Mouse (Mus musculus): Measurements from ENCODE around the gene Ciita.

The Ciita gene

DNA sequence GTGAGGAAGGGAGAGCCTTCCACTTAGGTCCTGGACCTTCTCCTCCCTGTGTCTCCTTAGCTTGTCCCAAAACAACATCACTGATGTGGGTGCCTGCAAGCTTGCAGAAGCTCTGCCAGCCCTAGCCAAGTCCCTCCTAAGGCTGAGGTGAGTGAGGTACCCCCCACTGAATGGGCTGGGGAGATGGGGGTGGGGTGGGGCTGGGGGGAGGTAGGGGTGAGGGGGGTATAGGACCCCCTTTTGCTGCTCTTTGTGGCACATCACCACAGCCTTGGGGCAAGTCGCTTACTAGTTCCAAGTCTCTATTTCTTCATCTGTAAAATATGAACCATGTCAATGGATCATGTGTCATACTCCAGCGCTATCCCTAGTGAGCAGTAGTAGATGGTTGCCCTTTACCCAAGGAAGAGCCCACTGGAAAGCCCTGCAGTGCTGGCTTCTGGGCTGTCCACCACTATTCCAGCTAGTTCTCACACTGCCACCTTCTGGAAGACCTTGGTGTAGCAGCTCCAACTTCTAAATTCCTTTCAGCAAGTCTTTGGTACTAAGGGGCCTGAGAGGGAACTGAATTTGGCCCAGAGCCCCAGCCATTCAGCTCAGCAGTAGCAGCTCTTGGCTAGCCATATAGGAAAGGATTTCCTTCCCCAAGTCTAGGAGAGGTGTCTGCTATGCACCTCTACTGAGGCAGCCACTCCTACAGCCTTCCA is 41.2 kb downstream of the Ciita start:
- peak; percentile 80 for DNase-seq (ENCODE audit: low read depth)

DNA sequence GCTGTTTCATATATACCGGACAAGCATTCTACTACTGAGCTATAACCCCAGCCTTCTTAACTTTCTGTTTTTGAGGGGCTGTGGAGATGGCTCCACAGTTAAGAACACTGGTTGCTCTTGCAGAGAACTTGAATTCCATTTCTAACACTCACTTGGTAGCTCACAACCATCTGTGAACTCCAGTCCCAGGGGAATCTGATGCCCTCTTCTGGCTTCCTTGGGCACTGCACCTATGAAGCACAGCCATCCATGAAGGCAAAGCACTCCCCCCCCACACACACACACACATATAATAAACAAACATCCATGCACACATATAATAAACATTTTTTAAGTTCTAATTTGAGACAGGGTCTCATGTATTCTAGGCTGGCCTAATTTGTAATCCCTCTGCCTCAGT is 43.0 kb downstream of the Ciita start:
- peak; percentile 72 for DNase-seq (ENCODE audit: low read depth)

DNA sequence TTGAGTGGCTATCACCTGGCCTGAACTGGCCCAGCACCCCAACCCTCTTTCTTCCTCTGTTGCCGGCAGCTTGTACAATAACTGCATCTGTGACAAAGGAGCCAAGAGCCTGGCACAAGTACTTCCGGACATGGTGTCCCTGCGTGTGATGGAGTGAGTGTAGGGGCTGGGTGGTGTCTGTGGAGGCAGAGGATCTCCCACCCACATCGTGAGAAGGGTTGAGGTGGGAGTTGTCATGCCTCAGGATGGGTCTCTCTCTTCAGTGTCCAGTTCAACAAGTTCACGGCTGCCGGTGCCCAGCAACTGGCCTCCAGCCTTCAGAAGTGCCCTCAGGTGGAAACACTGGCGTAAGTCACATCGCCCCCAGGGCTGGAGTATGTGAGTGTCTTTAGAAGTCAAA is 43.8 kb downstream of the Ciita start:
- no peak for DNase-seq (ENCODE audit: low read depth)

DNA sequence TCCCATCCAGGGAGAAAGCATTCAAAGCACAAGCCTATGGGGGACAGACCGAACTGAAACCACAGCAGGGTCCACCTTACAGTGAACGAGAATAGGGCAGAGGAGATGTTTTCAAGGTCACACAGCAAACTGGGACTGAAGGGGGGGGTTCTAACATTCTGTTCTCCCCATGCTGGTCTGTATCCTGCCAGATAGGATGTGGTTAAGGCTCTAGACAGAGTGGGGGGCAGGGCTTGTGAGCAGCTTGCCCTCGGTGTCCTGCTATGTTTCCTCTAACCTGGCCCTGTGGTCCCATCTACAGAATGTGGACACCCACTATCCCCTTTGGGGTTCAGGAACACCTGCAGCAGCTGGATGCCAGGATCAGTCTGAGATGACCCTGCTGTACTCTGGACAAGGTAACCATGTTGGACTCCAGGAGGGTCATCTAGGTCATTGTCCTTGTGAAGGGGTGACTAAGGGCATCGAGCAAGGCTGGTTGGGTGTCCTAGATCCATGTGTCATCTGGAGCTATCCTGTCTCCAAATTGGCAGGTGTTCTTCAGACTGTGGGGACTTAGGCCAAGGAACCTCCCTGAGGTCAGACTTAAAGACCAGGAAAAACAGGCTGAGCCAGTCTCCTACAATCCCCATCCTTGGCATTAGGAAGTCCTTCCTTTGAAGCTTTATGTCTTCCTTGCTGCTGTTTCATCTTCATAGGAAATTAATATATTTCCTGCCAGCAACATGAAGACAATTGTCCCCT is 45.2 kb downstream of the Ciita start:
- DNase-seq (ENCODE audit: low read depth): peak; percentile 37

DNA sequence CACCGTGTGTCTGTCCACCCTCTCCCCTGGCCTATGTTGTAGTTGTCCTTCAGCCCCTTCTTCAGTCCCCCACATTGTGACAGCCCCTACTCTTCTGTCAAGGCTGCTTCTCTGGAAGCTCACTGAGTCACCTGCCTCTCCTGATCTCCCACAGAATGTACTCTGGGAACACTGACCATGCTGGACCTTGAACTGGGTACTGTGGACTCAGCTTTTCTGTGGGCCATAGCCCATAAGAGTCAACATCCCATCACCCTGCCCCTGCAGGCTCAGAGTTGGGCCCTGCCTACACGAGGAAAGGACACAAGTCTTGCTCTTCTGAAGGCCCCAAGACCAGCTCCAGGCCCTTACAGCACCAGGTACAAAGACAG is 45.7 kb downstream of the Ciita start:
- no peak for DNase-seq (ENCODE audit: low read depth)

DNA sequence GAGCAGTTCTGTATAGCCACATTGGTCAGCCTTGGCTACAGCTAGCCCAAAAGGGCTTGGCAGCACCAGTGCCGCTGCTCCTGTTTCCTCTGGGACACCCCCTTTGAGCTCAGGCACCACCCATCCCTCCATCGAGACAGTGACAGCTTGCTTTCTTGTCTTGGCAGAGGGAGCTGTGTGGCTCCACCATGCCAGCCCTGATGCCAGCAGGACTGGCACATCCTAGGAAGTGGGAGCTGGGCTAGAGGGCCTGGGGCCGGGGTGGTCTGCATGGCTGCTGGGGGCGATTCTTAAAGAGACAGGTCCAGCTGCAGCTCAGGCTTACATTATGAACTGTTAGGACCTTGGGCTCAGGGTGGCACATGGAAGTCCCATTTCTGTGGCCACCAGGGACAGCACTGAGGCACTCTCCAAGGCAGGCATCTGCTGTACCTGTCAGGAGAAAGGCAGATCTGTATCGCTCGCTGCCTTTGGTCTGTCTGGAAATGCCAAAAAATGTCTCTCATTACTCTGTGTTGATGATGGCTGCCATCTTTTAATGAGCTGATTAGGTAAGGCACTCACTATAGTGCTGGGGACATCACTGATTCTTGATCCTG is 47.3 kb downstream of the Ciita start:
- no peak for DNase-seq (ENCODE audit: low read depth)

DNA sequence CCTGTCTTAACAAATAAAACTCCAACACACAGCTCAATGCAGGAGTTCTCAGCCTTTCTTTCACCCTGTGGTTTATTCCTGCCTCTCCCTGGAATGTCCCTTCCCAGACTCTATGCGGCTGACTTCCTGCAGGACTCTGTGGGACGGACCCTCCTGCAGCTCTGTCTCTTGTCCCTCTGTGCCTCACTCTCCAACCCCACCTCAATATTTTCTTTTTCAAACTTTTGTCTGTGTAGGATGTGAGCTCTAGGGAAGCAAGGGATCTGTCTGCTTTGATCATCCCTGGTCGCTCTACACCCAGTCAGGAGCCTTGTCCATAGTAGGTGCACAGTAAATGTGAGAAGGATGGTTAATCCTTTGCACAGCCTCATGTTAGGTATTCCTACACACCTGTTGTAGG is 48.5 kb downstream of the Ciita start:
- DNase-seq (ENCODE audit: low read depth): no peak

DNA sequence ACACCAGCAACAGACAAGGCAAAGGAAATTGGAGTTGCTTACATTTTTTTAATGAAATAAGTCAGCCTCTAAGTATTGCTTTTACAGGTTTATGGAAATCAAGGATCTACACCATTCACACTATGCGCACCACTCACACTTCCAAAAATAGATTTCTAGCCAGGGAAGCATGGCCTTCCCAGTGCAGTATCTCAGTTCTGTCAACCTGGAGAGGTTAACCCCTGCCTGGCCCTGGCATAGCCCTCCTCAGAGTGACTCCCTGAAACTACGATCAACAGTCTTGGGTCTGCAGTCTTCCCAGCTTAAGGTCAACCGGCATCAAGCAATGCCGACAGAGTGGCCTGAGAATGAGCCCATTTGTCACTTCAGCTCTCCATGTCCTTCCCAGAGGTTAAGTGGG is 50.3 kb downstream of the Ciita start:
- no peak for DNase-seq (ENCODE audit: low read depth)

DNA sequence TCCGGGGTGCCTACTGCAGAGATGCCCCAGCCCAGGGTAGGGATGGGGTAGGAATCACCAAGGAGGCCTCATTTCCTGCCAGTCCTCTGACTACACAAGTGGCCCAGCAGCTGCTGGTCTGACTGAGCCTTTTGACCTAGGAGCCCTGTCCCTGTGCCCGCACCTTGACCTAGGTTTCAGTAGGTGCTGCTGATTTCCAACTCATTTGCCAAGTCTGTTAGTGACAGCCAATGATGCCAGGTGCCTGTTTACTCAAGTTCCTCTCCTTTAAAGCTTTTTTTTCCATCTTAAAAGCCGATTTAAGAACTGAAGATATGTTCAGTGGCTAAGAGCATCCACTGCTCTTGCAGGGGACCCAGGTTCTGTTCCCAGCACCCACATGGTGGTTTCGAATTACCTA is 53.9 kb downstream of the Ciita start:
- no peak for DNase-seq (ENCODE audit: low read depth)

DNA sequence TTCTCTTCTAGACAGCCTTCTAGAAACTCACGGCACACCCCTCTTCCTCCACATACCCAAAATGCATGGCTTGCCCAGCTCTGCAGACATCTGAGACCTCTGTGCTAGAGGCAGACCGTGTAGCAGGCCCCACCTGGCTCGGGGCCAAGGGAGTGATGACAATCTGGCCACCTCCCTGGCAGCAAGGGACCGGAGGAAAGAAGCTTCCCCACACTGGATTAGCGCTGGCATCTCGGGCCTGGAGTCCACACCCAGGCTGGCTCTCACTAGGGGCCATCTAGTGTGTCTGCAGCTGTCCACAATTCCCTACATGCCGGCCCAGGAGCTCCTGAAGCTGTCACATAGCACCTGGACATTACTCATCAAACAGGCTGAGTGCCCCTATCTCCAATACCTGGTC is 54.7 kb downstream of the Ciita start:
- no peak for DNase-seq (ENCODE audit: low read depth)

DNA sequence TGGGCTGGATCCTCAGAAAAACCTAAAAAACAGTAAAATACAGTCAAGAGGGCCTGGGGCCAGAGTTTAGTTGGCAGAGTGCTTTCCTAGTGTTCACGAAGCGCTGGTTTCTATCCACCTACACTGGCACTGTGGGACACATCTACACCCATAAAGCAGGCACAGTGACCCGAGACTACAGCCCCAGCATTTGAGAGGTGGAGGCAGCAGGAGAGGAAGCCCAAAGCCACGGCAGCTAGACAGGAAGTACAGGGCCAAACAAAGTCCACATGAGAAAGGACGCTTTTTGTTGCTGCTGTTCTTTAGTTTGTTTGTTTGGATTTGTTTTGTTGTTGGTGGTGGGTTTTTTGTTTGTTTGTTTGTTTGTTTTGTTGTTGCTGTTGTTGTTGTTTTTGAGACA is 56.5 kb downstream of the Ciita start:
- peak; percentile 18 for DNase-seq (ENCODE audit: low read depth)

DNA sequence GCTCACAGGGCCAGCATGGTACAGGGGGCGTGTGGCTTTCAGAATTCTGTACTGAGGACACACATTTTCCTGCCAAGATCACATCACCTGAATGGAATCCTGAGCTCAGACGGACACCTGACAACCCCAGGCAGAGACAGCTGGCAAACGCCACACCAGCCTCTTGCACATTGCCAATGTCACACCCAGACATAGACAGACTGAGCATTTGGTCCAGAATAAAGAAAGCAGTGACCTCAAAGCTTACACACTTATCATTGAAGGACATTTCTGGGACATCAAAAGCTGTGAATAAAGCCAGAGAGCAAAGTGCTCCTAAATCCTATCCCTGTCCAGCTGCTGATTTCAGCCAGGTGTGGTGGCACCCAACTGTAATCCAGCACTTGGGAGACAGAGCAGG is 57.1 kb downstream of the Ciita start:
- no peak for DNase-seq (ENCODE audit: low read depth)

DNA sequence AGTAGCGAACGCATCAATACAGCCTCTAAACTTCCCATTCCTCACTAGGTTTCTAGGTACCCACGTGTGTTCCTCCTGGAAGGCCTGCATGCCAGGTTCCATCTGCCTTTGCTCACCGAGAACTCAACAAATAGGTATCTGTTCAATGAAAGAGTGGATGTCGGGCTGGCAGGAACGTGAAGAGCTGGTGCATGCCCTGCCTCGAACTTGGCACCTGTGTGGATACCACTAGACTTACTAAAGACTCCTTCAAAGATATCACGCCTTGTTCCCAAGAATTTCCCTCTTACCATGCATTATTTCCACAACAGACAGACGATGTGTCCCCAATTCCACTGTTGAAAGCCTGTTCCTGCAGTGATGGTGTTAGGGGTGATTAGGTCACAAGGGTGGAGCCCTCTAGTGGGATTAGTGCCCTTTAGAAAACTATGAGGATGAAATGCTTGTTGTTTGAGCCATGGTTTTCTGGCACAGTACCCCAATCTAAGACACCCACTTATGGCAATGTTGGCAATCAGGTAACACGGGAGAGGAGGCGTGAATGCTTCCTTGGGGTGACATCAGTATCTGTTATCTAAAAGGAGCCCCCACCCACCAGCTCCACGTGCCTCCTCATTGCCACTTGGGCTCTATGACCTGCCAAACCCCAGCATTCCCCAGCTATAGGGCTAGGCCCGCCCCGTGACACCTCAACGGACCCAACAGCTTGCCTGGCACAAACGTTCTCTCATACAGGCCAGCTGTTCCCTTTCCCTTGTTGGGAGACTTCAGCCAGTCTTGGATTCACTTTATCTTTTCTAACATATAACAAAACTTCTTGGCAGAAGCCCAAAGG is 61.1 kb downstream of the Ciita start:
- peak; percentile 19 for DNase-seq (ENCODE audit: low read depth)

DNA sequence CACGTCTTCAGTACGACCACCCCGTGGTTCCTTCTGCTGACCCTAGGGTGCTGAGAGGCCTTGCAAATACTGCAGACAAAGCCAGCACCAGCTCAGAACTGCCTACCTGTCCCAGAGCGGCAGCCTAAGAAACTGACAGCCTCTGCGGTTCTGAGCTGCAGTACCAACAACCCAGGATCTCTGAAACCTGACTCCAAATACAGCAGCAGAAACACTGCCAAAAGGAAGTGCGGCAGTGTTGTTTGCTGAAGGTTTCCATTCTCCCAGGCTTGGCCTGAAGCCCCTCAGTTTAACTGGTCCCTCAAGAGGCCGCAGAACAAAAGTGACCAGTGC is 61.7 kb downstream of the Ciita start:
- no peak for DNase-seq (ENCODE audit: low read depth)

DNA sequence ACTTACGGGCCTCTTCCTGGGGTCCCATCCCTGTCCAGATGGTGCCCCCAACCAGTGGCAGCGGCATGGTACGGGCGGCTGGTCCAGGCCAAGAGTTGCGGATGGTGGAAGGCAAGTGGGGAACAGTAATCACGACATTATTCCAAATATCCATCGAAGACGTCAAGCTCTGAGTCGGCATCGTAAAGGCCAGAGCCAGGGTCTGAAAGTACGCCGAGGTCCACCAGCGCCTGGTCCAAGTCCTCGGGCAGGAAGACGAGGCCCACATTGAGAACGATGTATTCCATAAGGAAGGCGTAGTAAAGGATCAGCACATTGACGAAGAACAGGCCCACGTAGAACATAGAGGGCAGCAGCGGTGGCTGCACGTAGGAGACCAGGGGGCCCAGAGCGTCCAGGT is 62.4 kb downstream of the Ciita start:
- peak; percentile 33 for DNase-seq (ENCODE audit: low read depth)

DNA sequence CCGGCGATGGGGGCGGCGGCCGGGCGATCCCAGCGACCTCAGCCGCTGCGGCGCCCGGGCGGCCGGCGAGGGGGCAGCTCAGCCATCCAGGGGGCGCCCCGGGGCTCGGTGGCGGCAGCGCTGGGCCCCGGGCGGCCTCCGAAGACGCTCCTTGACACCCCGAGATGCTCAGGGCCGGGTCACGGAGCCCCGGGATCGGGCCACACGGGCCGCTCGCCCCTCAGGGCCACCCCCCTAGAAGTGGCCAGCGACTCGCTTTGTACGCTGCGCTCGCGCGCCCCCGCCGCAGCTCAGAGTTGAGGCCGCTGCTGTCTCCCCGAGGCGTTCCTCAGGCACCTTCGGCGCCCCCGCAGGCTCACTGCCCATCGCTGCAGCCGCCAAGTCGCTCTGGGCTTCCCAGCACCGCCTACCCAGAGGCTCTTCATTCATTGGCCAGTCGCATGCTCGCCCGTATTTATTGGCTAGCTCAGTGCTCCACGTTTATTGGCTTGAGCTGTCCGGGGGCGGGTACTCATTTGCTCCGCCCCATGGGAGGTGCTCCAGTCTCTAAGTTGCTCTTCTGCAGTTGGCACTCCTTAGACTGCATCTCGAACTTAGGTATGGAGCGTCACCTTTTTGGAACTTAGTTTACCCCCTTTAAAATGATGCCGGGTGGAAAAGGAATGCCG is 63.0 kb downstream of the Ciita start, which contains the start of gene Dexi:
Dexi (minus strand) TSS at position 357 of the 668 bp plus-strand sequence.
- peak; percentile 98 for DNase-seq (ENCODE audit: low read depth)

DNA sequence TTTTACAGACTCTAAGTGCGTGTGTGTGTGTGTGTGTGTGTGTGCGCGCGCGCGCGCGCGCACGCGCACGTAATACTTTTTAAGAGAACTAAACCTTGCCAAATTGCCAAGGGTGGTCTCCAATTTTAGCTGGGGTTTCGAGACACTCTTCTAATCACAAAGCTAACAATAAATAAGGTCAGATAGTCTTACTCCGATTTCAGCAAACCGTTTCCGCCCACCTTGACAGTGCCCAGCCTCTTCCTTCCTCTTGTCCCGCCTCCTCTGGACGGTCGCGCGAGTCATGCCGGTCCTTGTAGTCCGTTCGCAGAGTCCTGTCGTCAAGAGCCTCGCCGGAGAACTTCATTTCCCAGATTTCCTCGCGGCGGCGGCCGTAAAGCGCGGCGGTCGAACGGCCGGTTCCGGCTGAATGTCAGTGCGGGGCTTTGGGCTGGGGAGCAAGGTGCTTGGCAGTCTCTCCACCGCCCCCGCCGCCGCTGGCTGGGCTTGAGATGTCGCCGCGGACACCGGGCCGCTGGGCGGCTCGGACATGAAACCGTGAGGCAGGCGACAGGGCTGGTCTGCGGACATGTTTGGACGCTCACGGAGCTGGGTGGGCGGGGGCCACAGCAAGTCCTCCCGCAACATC is 65.2 kb downstream of the Ciita start, which contains the start of gene Clec16a:
Clec16a (plus strand) TSS at position 345 of the 628 bp plus-strand sequence.
- DNase-seq (ENCODE audit: low read depth): peak; percentile 98

DNA sequence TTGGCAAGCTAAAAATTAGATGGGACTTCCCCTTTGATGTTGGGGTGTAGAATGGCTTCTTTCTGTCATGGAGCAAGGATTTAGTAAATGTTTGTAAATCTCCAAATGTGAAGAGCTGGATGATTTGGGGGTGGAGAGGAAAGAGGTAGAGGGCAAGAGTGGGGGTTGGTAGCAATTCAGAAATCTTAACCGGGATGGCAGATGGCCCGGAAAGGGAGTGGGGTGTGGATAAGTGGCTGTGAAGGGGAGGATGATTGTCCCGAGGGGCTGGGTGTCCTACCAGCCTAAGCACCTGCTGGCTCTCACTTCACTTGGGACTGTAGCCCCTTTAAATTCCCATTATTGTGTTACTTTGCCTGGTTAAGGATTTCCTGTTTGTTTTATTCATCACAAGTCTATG is 67.0 kb downstream of the Ciita start:
- DNase-seq (ENCODE audit: low read depth): no peak

DNA sequence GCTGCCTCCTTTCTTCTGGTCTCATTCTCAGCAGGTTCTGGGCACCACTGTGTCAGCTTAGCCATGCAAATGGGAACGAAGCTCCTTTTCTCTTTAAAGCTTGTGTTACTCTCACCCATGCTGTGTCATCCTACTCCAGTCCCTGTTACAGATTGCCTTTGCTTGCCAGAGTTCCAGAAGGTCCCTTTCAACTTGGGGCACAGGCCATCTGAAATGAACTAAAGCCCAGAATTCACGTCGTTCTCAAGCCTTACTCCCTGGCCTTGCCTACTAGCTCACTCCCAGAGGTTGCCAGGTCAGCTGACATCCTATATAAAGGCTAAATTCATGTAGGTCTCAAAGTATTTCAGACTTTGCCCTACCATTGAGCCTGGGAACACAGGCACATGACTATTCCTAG is 69.1 kb downstream of the Ciita start:
- no peak for DNase-seq (ENCODE audit: low read depth)

DNA sequence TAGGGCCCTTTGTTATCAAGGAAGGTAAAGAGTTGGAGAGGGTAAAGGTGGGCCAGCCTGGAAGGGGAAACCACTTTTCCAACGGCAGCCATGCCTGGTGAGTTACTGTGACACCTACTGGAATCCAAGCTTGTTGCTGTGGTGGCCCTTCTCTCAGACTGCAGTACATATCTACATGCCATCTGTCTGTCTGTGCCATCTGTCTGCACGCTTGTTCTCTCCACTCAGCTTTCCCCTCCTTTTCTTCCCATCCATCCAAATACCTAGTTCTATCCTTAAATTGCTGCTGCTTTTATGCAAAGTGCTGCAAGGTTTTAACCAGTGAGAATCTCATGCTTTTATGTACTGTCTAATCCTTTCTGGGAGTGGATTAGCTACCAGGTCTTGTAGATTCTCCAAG is 69.7 kb downstream of the Ciita start:
- no peak for DNase-seq (ENCODE audit: low read depth)

DNA sequence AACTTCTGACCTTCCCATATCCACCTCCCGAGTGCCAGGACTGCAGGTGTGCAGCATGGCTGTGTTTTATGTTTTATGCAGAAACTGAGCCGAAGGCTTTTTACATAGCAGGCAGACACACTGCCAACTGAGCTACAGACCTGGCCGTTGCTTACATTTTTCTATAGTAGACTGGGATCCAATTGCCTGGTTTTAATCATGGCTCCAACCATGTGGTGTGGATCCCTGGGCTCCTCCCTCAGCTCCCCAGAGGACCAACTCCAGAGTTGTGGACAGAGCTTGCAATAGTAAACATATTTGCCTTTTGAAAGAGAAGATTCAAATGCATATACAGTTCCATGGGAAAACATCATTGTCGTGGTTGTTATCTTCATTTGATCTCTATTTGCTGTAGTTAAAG is 71.7 kb downstream of the Ciita start:
- DNase-seq (ENCODE audit: low read depth): no peak

DNA sequence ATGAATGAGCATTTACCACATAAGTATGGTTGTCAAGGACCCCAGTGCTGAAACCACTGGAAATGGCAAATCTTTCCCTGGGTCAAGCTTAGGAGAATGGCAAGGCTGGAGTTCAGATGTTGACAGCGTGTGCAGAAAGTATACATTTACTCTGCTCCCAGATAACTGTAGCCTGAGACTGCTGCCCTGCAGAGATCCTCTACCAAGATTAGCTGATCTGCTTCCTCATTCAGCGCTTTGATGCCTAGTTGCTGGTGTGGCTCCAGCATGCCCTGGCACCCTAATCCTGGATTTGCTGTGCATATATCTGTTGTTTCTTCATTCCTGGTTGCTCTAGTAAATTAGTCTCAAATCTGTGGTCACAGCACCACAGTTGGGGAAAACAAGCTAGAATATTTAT is 74.0 kb downstream of the Ciita start:
- no peak for DNase-seq (ENCODE audit: low read depth)
